Mouse (Mus musculus): ENCODE data around the gene Paqr8. TPM values are rescaled to one million over a fixed set of nuclear protein-coding genes. Genes with fewer than 3 reads are reported as not detected.
"Not testable (repeated sequence)": the region's sequence is repeated elsewhere in the genome, so short reads cannot be mapped to it uniquely, and the experiment has no call there.

The Paqr8 gene
- total and polyA plus RNA-seq, 3 experiments, result 0.46 to 1.8 TPM; not detected in 1

GRCm38 (mm10) chr1:20925324-20925723, 34.9 kb downstream of the Paqr8 start:
- H3K27me3 ChIP-seq (ENCODE audit: control insufficient read depth in 1 of 2, insufficient read depth in 2 of 2, low read length in 2 of 2); H3K79me2 ChIP-seq (ENCODE audit: control insufficient read depth, insufficient read depth, low read length, poor library complexity); H3K9me3 ChIP-seq (replicated peaks; ENCODE audit: insufficient read depth, low read length): not testable (repeated sequence)
- H3K9ac ChIP-seq (ENCODE audit: control insufficient read depth, low read depth, low read length, poor library complexity, severe bottlenecking), result peak overlapping the region; percentile 53
- TF ChIP-seq SMC3 (IDR thresholded peaks at IDR 0.05; ENCODE audit: low read depth, low read length) (peak; percentile 32), CTCF (IDR thresholded peaks at IDR 0.05 in 2 of 3, conservative IDR thresholded peaks at IDR 0.05 in 1 of 3; ENCODE audit: control insufficient read depth in 1 of 3, insufficient read depth in 1 of 3, low read depth in 2 of 3, low read length in 3 of 3, poor library complexity in 1 of 3, severe bottlenecking in 1 of 3) (peak; percentile 15 to 39 (median 19); a peak in 4 of 6 replicates), RAD21 (IDR thresholded peaks at IDR 0.05; ENCODE audit: low read depth, low read length) (peak; percentile 51), ZC3H11A (IDR thresholded peaks at IDR 0.05; ENCODE audit: low read depth, low read length) (peak; percentile 36), GATA1 (IDR thresholded peaks at IDR 0.05; ENCODE audit: low read depth, low read length) (peak; percentile 3; the same call in 1 of the 2 replicates), TBP (IDR thresholded peaks at IDR 0.05; ENCODE audit: low read depth, low read length) (peak; percentile 47), ZNF384 (IDR thresholded peaks at IDR 0.05; ENCODE audit: low read depth, low read length) (peak; percentile 86)
- peaks cover 0 to 30% of the 10 kb centered on the region in 2 experiments; a peak in 2 of 4 replicates for H3K36me3 ChIP-seq (ENCODE audit: control insufficient read depth in 1 of 2, insufficient read depth in 2 of 2, low read length in 2 of 2)
- H3K4me1 ChIP-seq (ENCODE audit: control insufficient read depth in 1 of 2, insufficient read depth in 2 of 2, low read length in 2 of 2), result peaks cover 21 to 30% of the 10 kb centered on the region in 2 experiments
- H3K27ac ChIP-seq (ENCODE audit: control insufficient read depth, low read depth, low read length), result peak overlapping the region; percentile 86
- peak overlapping the region; percentile 31 to 35; a peak in 3 of 4 replicates for H3K4me3 ChIP-seq (ENCODE audit: control insufficient read depth in 1 of 2, insufficient read depth in 1 of 2, low read depth in 2 of 2, low read length in 2 of 2)
- peak; percentile 64 for DNase-seq (ENCODE audit: low read depth, low spot score)

DNA sequence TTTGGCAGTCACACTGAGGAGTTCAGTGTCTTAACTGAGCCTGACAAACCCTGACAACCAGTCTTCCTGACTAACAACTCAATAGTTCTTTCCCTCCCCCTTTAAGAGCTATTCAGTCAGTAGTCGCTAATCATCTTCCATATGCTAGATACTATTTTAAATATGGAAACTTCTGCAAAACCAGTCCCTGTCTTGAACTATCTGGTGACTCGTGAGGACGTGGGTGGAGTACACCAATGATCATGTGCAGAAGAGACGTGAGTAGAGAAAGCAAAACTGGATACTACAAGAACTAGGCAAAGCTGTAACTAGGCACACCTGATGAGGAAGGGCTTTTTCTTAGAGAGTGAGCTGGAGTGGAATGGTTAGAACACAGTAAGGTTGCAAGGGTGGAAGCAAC, 35.5 kb downstream of the Paqr8 start:
- peak overlapping the region; percentile 86 for H3K27ac ChIP-seq (ENCODE audit: control insufficient read depth, low read depth, low read length)
- peaks cover 21 to 34% of the 10 kb centered on the region in 2 experiments for H3K4me1 ChIP-seq (ENCODE audit: control insufficient read depth in 1 of 2, insufficient read depth in 2 of 2, low read length in 2 of 2)
- H3K9ac ChIP-seq (ENCODE audit: control insufficient read depth, low read depth, low read length, poor library complexity, severe bottlenecking), result peak overlapping the region; percentile 53
- H3K79me2 ChIP-seq (ENCODE audit: control insufficient read depth, insufficient read depth, low read length, poor library complexity), result no peaks in the 10 kb centered on the region
- TF ChIP-seq MEF2A (IDR thresholded peaks at IDR 0.05; ENCODE audit: extremely low read depth, insufficient replicate concordance, low read depth, low read length, poor library complexity, severe bottlenecking) (no peak), ZC3H11A (IDR thresholded peaks at IDR 0.05; ENCODE audit: low read depth, low read length) (no peak), TBP (IDR thresholded peaks at IDR 0.05; ENCODE audit: low read depth, low read length) (0 out of 2 replicates have a peak, but pooled peaks have one; percentile 35), EP300 (IDR thresholded peaks at IDR 0.05; ENCODE audit: low read depth in 1 of 2, low read length in 2 of 2) (peak; percentile 5 to 58; a peak in 1 of 4 replicates), USF2 (IDR thresholded peaks at IDR 0.05; ENCODE audit: borderline replicate concordance in 1 of 2, insufficient read depth in 1 of 2, low read depth in 1 of 2, low read length in 2 of 2) (no peak), MYC (IDR thresholded peaks at IDR 0.05; ENCODE audit: low read depth, low read length) (no peak), NRF1 (IDR thresholded peaks at IDR 0.05; ENCODE audit: insufficient read depth, low read depth, low read length, poor library complexity, severe bottlenecking) (peak; percentile 24; the same call in 1 of the 2 replicates), POLR2A (IDR thresholded peaks at IDR 0.05; ENCODE audit: control insufficient read depth in 1 of 2, insufficient read depth in 1 of 2, low read depth in 1 of 2, low read length in 2 of 2, poor library complexity in 1 of 2) (no peak), NELFE (IDR thresholded peaks at IDR 0.05; ENCODE audit: low read depth, low read length) (no peak), POLR2AphosphoS5 (IDR thresholded peaks at IDR 0.05; ENCODE audit: borderline replicate concordance, low read depth, low read length) (no peak), E2F4 (IDR thresholded peaks at IDR 0.05; ENCODE audit: borderline replicate concordance, low read depth, low read length) (no peak), HCFC1 (IDR thresholded peaks at IDR 0.05; ENCODE audit: low read depth, low read length) (0 out of 2 replicates have a peak, but pooled peaks have one; percentile 8), BHLHE40 (IDR thresholded peaks at IDR 0.05; ENCODE audit: borderline replicate concordance, low read depth, low read length) (peak; percentile 92), UBTF (IDR thresholded peaks at IDR 0.05; ENCODE audit: borderline replicate concordance, insufficient read depth, low read depth, low read length) (no peak), USF1 (IDR thresholded peaks at IDR 0.05; ENCODE audit: low read depth, low read length) (peak; percentile 57; the same call in 1 of the 2 replicates), ZNF384 (IDR thresholded peaks at IDR 0.05; ENCODE audit: low read depth, low read length) (no peak), POLR2AphosphoS2 (IDR thresholded peaks at IDR 0.05; ENCODE audit: low read length) (no peak), TAL1 (IDR thresholded peaks at IDR 0.05; ENCODE audit: low read length) (no peak), MYB (IDR thresholded peaks at IDR 0.05; ENCODE audit: low read depth, low read length) (no peak), MAX (IDR thresholded peaks at IDR 0.05; ENCODE audit: low read length) (no peak), RCOR1 (IDR thresholded peaks at IDR 0.05; ENCODE audit: low read depth, low read length) (no peak), MXI1 (IDR thresholded peaks at IDR 0.05; ENCODE audit: low read depth, low read length) (0 out of 2 replicates have a peak, but pooled peaks have one; percentile 21), ETS1 (IDR thresholded peaks at IDR 0.05; ENCODE audit: low read depth, low read length) (peak; percentile 74), GABPA (IDR thresholded peaks at IDR 0.05; ENCODE audit: low read depth, low read length) (no peak), CTCF (IDR thresholded peaks at IDR 0.05 in 2 of 3, conservative IDR thresholded peaks at IDR 0.05 in 1 of 3; ENCODE audit: control insufficient read depth in 1 of 3, insufficient read depth in 1 of 3, low read depth in 2 of 3, low read length in 3 of 3, poor library complexity in 1 of 3, severe bottlenecking in 1 of 3) (no peak), SIN3A (IDR thresholded peaks at IDR 0.05; ENCODE audit: low read length) (peak; percentile 68; the same call in 1 of the 2 replicates)
- peaks cover 0 to 34% of the 10 kb centered on the region in 2 experiments; a peak in 2 of 4 replicates for H3K36me3 ChIP-seq (ENCODE audit: control insufficient read depth in 1 of 2, insufficient read depth in 2 of 2, low read length in 2 of 2)
- peak; percentile 82 for DNase-seq (ENCODE audit: low read depth, low spot score)
- no peaks in the 10 kb centered on the region for H3K9me3 ChIP-seq (replicated peaks; ENCODE audit: insufficient read depth, low read length)
- H3K4me3 ChIP-seq (ENCODE audit: control insufficient read depth in 1 of 2, insufficient read depth in 1 of 2, low read depth in 2 of 2, low read length in 2 of 2), result peak overlapping the region; percentile 32 to 35
- no peaks in the 10 kb centered on the region for H3K27me3 ChIP-seq (ENCODE audit: control insufficient read depth in 1 of 2, insufficient read depth in 2 of 2, low read length in 2 of 2)
